Mouse (Mus musculus) liver, postnatal 0 days (tissue): Measurements from ENCODE around the gene Tex10.

Source experiments
- CTCF ChIP-seq: sonication (generic); IDR thresholded peaks from 2 replicates; pipeline ENCODE4 v1.5.1; 2016; ENCODE audit warnings: antibody characterized with exemption, low read depth
- EP300 ChIP-seq: IDR thresholded peaks from 2 replicates; pipeline ENCODE4 v1.6.1; 2016; ENCODE audit warnings: antibody characterized with exemption, low read depth, mild to moderate bottlenecking

- TF ChIP-seq CTCF (no peak), EP300 (no peak)
These were observed 45.8 kb downstream of the Tex10 start for GRCm38 (mm10) chr4:48427413-48427812.
